Mouse (Mus musculus) lung, embryonic 15.5 days (tissue): ENCODE data around the gene Selenok. TPM values are rescaled to one million over a fixed set of nuclear protein-coding genes. Genes with fewer than 3 reads are reported as not detected.
A peak's percentile ranks its signal among the peaks of the same experiment; 100 is the strongest.

Experiments
- ATAC-seq: fragments of 200-750 bp; cut with Nextera tagmentation; 2 replicates; pipeline ENCODE4 v1.8.0; 2017; ENCODE audit warnings: moderate number of reproducible peaks, borderline replicate concordance; ENCODE audit not compliant: low FRiP score, low TSS enrichment; ENCODE audit errors: extremely low read depth
- H3K27ac ChIP-seq: fragments of 300-500 bp; sonication (generic); 2 replicates; pipeline ENCODE4 v1.5.1; 2015; ENCODE audit warnings: moderate library complexity, mild to moderate bottlenecking, inconsistent platforms
- H3K27me3 ChIP-seq: fragments of 300-500 bp; sonication (generic); 2 replicates; pipeline ENCODE4 v1.6.1; 2015; ENCODE audit warnings: inconsistent platforms
- H3K36me3 ChIP-seq: fragments of 300-500 bp; sonication (generic); 2 replicates; pipeline ENCODE4 v1.6.1; 2015; ENCODE audit warnings: inconsistent platforms
- H3K4me1 ChIP-seq: fragments of 300-500 bp; sonication (generic); 2 replicates; pipeline ENCODE4 v1.6.1; 2015; ENCODE audit warnings: inconsistent platforms
- H3K4me2 ChIP-seq: fragments of 300-500 bp; sonication (generic); 2 replicates; pipeline ENCODE4 v1.6.1; 2015; ENCODE audit warnings: inconsistent platforms, mild to moderate bottlenecking, moderate library complexity
- H3K4me3 ChIP-seq: fragments of 300-500 bp; sonication (generic); 2 replicates; pipeline ENCODE4 v1.5.1; 2015; ENCODE audit warnings: mild to moderate bottlenecking, inconsistent platforms
- H3K9ac ChIP-seq: fragments of 300-500 bp; sonication (generic); 2 replicates; pipeline ENCODE4 v1.6.1; 2015; ENCODE audit warnings: inconsistent platforms
- H3K9me3 ChIP-seq: fragments of 300-500 bp; sonication (generic); 2 replicates; pipeline ENCODE4 v1.6.1; 2016; ENCODE audit warnings: inconsistent platforms
- WGBS: fragments of 180-500 bp; shearing (Covaris S2); methylation state at CpG from one replicate; pipeline ENCODE4 v1.1.7; 2015; 5-methylcytosine and 5-hydroxymethylcytosine counted together
- polyA plus RNA-seq: library from polyadenylated mRNA; unstranded; fragments of >200 nt; fragmentation: Nextera tagmentation; extraction: Ambion mirVana; gene quantifications from 2 replicates; pipeline ENCODE4 v1.2.1, GENCODE M21; 2015

The Selenok gene
- polyA plus RNA-seq, 1 experiment from 2014 or later = 267 TPM

DNA sequence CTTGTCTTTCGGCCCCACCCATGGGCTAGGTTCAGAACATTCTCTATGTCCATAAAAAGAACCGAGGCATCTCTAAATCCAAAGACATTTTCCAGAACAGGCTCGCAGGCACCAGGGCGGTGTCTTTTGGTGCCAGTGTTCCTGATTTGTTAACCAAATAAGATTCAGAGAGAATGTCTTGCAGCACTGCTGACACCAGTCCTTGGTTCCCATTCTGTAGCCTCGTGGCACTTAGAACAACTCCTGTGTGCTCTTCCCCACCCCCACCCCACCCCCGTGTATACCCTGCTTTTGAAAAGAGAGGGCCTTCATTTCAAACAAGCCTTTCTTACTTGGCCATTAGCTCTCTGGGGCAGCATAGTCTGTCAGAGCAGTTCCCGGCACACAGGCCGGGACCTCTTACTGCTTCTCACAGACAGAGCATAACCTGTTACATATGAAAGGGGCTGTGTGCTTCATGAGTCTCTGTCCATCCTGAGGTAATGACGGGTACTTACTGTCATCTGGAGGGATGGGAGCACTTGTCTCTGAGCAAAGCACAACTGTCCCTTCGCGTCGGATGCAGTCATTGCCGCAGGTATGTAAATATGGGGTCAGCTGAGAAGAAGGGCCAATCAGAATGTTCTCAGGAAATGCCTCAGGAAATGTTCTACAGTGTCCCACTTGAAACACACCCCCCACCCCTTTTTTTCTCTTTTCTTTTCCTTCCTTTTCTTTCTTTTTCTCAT, 30.8 kb downstream of the Selenok start:
- Histone ChIP-seq H3K4me2 (no peak overlapping the region), H3K4me3 (no peak overlapping the region), H3K27me3 (no peaks in the 10 kb centered on the region), H3K9ac (no peak overlapping the region), H3K4me1 (0 out of 2 replicates have a peak, but pooled peaks cover 9% of the 10 kb centered on the region), H3K27ac (no peak overlapping the region), H3K9me3 (no peaks in the 10 kb centered on the region), H3K36me3 (peaks cover 32% of the 10 kb centered on the region)
- 78% methylated on average over 13 of the region's 13 CpGs for WGBS
- no peak for ATAC-seq

DNA sequence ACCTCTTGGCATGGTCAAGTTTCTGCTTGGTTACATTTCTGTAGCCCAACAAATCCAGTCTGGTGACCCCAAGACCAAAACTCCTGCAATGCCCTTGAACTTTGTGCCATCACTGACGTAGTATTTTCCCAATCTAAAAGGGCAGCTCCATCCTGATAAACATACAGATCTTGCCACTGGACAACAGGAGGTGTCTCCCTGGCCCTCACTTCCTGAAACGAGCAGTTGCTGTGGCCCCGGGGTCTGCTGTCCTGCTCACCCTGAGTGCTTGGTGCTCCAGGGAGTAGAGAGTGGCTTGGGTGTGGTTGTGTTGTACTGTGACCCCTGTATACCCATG, 31.3 kb downstream of the Selenok start:
- ATAC-seq = no peak
- no peaks in the 10 kb centered on the region for H3K9me3 ChIP-seq
- no peak overlapping the region for H3K4me3 ChIP-seq
- H3K4me2 ChIP-seq = no peak overlapping the region
- no peak overlapping the region for H3K27ac ChIP-seq
- 0 out of 2 replicates have a peak, but pooled peaks cover 9% of the 10 kb centered on the region for H3K4me1 ChIP-seq
- no peaks in the 10 kb centered on the region for H3K27me3 ChIP-seq
- no peak overlapping the region for H3K9ac ChIP-seq
- H3K36me3 ChIP-seq = peaks cover 26% of the 10 kb centered on the region
- WGBS = 76% methylated on average over 3 of the region's 3 CpGs

DNA sequence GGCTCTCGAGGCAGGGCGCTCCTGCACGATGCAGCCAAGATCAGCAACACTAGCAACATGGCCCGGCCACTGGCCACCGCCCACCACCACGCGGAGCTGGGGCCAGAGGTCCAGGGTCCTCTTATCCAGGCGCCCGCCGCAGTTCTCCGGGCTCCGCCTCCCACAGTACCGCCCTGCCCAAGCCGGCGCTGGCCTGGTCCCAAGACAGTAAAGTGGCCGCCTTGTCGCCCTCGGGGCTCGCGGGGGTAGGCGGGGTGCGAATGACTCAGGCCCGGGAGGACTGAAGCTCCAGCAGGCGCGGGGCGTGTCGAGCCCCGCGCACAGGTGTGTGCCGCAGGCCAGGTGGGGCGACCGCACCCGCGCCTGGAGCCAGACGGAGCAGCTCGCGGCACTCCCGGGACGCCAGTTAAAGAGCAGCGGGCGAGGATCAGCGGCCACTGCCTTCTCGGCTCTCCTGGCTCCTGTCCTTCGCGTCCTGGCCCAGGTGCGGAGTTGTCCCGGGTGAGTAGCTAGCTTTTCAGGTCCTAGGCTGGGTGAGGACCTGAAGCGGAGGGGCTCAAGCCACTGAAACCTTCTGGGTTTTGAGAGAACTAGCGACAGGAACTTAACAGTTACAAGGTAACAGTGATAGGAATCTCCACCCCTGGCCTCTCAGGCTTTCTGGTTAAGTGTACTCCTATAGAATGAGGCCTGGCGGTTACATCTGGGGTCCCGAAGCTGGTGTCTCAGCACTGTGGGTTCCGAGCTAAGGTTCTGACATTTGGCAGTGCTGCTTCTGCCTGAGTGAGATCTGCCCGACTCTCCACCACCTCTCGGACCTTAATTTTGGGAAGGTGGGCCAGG, 40.8 kb downstream of the Selenok start, which contains the start of the genes Il17rb and Chdh:
Gene Il17rb (minus strand): TSS at position 164 of the 843 bp plus-strand sequence.
Gene Chdh (plus strand): TSS at position 291 of the 843 bp plus-strand sequence.
- Histone ChIP-seq H3K4me3 (peak within 1 kb of the TSS; percentile 44), H3K36me3 (no peaks in the 10 kb centered on the region), H3K4me2 (peak within 1 kb of the TSS; percentile 93), H3K9ac (peak within 1 kb of the TSS; percentile 42; the same call in 1 of the 2 replicates), H3K9me3 (no peaks in the 10 kb centered on the region), H3K27me3 (no peaks in the 10 kb centered on the region), H3K4me1 (peaks cover 24% of the 10 kb centered on the region), H3K27ac (0 out of 2 replicates have a peak within 1 kb of the TSS, but pooled peaks have one; percentile 34)
- peak; percentile 81 for ATAC-seq
- WGBS = 7% methylated on average over 53 of the region's 54 CpGs

DNA sequence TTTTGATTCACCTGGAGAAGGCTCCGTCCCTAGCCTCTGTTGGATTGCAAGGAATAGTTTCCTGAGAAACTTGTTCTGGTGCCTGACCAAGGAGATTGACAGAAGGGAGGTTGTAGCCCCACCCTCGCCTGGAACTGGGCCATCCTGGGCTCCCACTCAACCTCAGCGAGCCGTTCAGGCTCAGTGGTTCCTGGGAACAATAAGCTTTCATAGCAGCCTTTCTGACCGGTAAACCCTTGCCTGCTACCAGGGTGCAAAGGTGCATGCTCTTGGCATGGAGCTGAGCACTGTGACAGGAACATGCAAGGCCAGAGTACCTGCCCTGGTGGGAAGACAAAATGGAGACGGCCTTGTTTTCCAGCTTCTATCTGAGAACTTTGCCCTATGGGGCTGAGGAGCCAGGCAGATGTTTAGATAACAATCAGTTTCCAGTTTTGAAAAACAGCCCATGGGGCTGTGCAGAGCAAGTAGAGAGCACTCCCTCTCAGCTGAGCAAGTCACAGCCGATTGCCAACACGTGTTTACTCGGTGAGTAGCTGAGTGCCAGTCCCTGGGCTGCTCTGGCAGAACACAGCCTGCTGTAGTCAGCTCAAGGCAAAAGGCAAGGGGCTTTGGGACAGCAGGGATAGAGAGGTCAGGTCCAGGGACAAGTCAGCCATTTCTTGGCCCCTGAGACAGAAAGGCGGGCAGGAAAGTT, 41.9 kb downstream of the Selenok start:
- Histone ChIP-seq H3K4me1 (peaks cover 24% of the 10 kb centered on the region), H3K27me3 (no peaks in the 10 kb centered on the region), H3K9ac (no peak overlapping the region), H3K4me2 (peak overlapping the region; percentile 93), H3K36me3 (no peaks in the 10 kb centered on the region), H3K9me3 (no peaks in the 10 kb centered on the region), H3K4me3 (peak overlapping the region; percentile 44; the same call in 1 of the 2 replicates), H3K27ac (peak overlapping the region; percentile 34; the same call in 1 of the 2 replicates)
- 42% methylated on average over 10 of the region's 10 CpGs for WGBS
- peak; percentile 36 for ATAC-seq

DNA sequence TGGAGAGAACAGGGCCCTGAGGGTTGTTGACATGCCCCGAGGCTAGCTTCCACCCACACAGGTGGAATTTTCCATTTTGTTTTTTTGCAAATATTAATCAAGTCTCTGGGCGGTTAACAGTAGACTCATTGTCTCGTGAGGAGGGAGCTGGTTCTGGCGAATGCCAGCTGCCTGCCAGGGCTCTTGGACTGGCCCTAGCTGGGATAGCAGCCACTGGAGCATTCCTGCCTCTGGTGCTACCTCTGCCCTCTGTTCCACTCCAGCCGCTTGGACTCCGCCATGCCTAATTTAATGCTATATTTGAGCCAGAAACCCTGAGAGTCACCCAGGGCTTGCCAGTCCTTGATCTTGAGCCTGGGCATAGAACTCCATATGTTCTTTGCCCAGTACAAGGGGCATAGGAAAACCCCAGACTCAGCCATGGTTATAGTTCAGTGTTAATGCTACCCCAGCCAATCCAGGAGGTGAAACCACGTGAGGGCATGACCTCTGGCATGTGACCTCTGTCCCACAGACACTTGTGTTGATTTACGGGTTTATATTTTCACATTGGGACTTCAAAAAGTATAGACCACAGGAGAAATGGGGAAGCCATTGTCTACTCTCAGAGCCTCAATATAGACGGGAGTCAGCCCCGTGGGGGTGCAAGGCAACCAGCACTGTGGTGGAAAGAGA, 43.9 kb downstream of the Selenok start:
- 64% methylated on average over 10 of the region's 10 CpGs for WGBS
- H3K27ac ChIP-seq = no peak overlapping the region

DNA sequence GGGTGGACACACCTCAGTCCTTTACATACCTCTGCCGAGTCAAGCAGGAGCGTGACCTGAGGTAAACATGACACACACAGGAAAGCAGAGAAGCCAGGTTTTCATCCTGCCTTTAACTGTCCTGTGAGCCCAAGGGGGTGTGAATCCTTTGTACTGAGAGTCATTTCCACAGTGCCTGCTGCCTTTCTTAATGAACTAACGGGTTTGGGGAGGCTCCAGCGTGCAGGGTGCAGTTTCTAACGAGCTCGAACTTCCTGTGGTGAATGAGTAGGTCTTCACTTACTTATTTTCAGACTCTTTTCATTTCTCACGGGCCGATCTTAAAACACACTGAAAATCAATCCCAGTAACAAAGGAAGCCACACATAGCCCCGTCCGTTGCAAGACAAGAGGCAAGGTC, 46.4 kb downstream of the Selenok start:
- Histone ChIP-seq H3K4me2 (no peak overlapping the region), H3K27me3 (no peaks in the 10 kb centered on the region), H3K4me3 (no peak overlapping the region), H3K27ac (no peak overlapping the region), H3K36me3 (no peaks in the 10 kb centered on the region), H3K9me3 (no peaks in the 10 kb centered on the region), H3K9ac (no peak overlapping the region), H3K4me1 (peaks cover 14% of the 10 kb centered on the region)
- ATAC-seq = no peak
- 67% methylated on average over 10 of the region's 10 CpGs for WGBS

More for the DNA sequence above, 43.9 kb downstream of the Selenok start:
- Histone ChIP-seq H3K9ac (no peak overlapping the region), H3K4me1 (peaks cover 24% of the 10 kb centered on the region), H3K4me2 (no peak overlapping the region), H3K9me3 (no peaks in the 10 kb centered on the region), H3K27me3 (no peaks in the 10 kb centered on the region), H3K36me3 (no peaks in the 10 kb centered on the region), H3K4me3 (no peak overlapping the region)
- ATAC-seq = no peak

DNA sequence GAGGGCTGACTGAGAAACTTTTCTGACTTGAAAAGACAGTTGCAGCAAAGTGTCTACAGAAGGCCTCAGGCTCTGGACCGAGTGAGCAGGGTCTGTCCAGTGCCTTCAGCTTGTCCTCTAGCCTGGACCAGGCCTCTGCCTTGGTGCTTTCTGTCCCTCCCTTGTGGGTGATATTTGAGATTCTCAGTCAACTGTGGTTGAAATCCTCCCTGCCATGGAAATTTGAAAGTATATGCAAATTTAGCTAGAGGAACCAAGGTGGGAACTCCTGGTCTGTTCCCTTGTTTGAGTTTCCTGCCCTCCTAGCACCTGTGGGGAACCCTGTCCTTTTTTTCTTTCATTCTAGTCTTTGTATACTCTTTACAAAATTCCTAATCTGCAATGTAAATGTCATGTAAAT, 46.9 kb downstream of the Selenok start:
- 58% methylated on average over 1 of the region's 1 CpGs for WGBS
- no peak overlapping the region for H3K9ac ChIP-seq

DNA sequence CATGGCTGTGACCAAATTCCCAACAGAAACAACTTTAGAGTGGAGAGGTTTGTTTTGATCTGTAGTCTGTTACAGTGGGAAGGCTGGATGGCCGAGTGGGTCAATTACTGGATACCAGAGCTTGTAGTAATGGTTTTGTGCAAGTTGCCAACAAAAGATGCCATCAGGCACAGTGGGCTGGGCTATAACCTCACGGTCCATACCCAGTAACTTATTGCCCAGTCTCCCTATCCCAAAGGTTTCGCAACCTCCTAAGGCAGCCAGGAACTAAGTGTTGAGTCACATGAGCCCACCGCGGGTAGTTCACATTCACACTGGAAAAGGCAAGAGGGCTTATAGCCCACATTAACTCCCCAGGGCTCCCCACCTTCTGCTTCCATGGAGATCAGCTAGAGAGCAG, 48.6 kb downstream of the Selenok start:
- ATAC-seq = no peak
- Histone ChIP-seq H3K27ac (no peak overlapping the region), H3K4me2 (no peak overlapping the region), H3K9ac (no peak overlapping the region), H3K4me3 (no peak overlapping the region), H3K36me3 (no peaks in the 10 kb centered on the region), H3K4me1 (no peaks in the 10 kb centered on the region), H3K27me3 (no peaks in the 10 kb centered on the region), H3K9me3 (no peaks in the 10 kb centered on the region)
- 78% methylated on average over 5 of the region's 5 CpGs for WGBS

More for the DNA sequence above, 46.9 kb downstream of the Selenok start:
- H3K4me1 ChIP-seq = peaks cover 8% of the 10 kb centered on the region
- no peaks in the 10 kb centered on the region for H3K36me3 ChIP-seq
- ATAC-seq = no peak
- H3K9me3 ChIP-seq = no peaks in the 10 kb centered on the region
- no peak overlapping the region for H3K27ac ChIP-seq
- no peaks in the 10 kb centered on the region for H3K27me3 ChIP-seq
- H3K4me3 ChIP-seq = no peak overlapping the region
- no peak overlapping the region for H3K4me2 ChIP-seq

DNA sequence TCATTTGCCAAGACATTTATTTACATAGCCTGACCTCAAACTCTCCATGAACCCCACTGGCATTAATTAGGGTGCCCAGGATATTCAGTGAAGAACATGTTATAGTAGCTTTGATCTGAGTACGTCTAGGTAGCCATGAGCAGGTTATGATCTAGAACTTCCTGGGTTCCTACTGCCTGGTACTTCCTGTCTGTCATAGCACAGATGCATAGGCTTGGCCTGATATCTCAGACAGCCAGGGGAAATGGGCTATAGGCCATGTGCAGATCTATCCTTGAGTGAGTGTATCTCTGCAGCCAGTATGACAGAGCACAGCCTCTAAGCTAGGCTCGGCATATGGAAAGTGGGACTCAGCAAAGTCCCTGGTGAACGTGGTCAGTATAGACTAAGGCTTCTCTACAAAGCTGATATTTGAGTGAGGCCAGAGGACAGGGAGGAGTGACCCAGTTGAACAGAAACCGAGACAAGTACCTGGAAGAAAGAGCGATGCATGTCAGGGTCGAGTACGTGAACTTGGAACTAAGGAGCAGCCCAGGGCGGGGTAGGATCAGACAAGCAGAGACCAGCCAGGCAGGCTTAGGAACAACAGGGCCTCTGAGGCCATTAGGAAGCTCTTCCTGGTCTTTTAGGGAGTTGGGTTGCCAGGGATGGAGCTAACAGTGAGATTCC, 49.8 kb downstream of the Selenok start:
- WGBS = 80% methylated on average over 8 of the region's 8 CpGs
- Histone ChIP-seq H3K36me3 (no peaks in the 10 kb centered on the region), H3K27me3 (no peaks in the 10 kb centered on the region), H3K4me3 (no peak overlapping the region), H3K9ac (no peak overlapping the region), H3K4me2 (no peak overlapping the region), H3K27ac (no peak overlapping the region), H3K4me1 (no peaks in the 10 kb centered on the region), H3K9me3 (no peaks in the 10 kb centered on the region)
- no peak for ATAC-seq

DNA sequence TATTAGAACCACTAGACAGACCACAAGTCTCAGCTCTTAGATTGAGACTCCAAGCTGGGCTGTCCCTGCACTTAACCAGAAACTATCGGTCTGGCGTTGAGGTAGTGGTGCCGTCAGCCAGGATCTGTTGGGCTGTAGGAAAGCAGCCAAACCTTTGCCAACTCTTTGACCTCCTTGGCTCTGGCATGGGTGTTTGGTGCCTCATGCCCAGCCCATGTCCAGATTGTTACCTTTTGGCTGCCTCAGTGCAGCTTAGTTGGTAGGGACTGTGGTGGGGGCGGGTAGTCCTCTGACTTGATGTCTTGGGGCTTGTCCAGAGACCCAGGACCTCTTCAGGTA, 50.3 kb downstream of the Selenok start:
- H3K27ac ChIP-seq = no peak overlapping the region
- H3K4me1 ChIP-seq = no peaks in the 10 kb centered on the region
- no peaks in the 10 kb centered on the region for H3K36me3 ChIP-seq
- no peaks in the 10 kb centered on the region for H3K27me3 ChIP-seq
- no peak overlapping the region for H3K4me3 ChIP-seq
- 88% methylated on average over 4 of the region's 4 CpGs for WGBS
- H3K4me2 ChIP-seq = no peak overlapping the region
- H3K9ac ChIP-seq = no peak overlapping the region
- ATAC-seq = no peak
- H3K9me3 ChIP-seq = no peaks in the 10 kb centered on the region

DNA sequence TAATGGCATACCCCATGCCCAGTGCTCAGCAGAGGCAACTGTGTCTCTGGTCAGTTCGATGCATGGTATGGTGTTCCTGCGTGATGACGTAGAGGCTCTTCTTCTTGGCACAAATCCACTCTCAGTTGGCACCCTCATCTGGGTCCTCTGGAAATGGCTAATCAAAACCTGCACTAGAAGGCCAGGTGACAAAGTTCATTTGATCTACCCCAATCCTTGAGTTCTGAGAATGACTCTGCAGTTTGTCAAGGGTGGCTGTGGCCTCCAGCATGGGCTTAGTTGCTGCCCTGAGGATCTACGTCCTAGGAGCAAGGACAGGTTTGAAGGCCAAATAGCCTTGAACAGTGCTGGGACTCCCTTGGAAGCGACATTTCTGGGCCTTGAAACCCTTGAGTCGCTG, 50.7 kb downstream of the Selenok start:
- H3K27ac ChIP-seq = no peak overlapping the region
- H3K36me3 ChIP-seq = no peaks in the 10 kb centered on the region
- 90% methylated on average over 6 of the region's 6 CpGs for WGBS
- H3K4me2 ChIP-seq = no peak overlapping the region
- no peak overlapping the region for H3K9ac ChIP-seq
- no peaks in the 10 kb centered on the region for H3K9me3 ChIP-seq
- no peaks in the 10 kb centered on the region for H3K4me1 ChIP-seq
- no peak overlapping the region for H3K4me3 ChIP-seq
- no peaks in the 10 kb centered on the region for H3K27me3 ChIP-seq
- ATAC-seq = no peak
